Mouse (Mus musculus): ENCODE measurements around the gene Cic.
A peak's percentile ranks its signal among the peaks of the same experiment; 100 is the strongest.

Cic gene

GRCm38 (mm10) chr7:25284766-25285165 is 17.3 kb downstream of the Cic start:
- DNase-seq = no peak

GRCm38 (mm10) chr7:25285511-25286238 is 18.2 kb downstream of the Cic start:
- no peak for DNase-seq

DNA sequence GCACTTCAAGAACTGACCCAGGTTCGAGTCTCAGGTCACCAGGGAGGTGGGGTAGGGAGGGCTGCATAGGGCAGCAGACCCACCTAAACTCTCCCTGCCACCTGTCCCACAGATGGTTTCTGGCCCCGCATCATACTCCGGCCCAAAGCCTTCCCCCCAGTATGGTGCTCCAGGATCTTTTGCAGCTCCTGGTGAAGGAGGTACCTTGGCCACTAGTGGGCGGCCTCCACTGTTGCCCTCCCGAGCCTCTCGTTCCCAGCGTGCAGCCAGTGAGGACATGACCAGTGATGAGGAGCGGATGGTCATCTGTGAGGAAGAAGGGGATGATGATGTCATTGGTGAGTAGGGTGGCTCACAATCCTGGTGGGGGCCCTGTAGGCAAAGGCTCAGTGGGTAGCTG is 19.5 kb downstream of the Cic start:
- DNase-seq = no peak

- no peak for DNase-seq
Measured at GRCm38 (mm10) chr7:25288011-25288410, 20.5 kb downstream of the Cic start.

- no peak for DNase-seq
Measured at GRCm38 (mm10) chr7:25288721-25289120, 21.2 kb downstream of the Cic start.

DNA sequence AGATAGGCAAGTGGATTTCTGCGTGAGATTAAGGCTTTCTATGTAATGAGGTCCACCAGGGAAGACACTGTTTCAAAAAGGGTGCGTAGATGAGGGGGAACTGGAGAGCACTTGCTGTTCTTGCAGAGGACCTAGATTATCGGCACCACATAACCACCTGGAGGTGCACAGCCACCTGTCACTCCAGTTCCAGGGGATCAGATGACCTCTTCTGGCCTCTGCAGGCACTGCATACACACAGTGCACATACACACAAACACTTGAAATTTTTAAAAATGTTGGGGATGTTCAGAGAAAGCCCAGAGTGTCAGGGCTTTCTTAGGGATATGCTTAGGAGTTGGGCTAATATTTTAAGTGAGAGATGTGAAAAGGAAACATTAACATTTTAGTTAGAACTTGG is 22.4 kb downstream of the Cic start:
- DNase-seq = no peak

DNA sequence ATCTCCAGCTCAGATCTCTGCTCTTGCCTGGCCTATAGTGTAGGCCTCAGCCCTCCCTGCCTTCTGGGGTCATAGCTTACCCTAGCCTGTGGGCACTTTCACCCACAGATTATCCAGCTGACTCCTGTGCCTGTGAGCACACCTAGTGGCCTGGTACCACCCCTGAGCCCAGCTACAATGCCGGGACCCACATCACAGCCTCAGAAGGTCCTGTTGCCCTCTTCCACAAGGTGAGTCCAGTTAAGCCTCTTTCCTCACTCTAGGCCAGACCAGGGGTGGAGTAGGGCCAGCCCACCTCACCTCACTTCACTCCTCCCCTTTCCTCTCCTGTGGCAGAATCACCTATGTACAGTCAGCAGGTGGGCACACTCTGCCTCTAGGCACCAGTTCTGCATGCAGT is 23.0 kb downstream of the Cic start:
- DNase-seq = no peak

- DNase-seq = peak in 1 of 2 experiments; percentile 72
Measured at GRCm38 (mm10) chr7:25290911-25291310, 23.4 kb downstream of the Cic start.

DNA sequence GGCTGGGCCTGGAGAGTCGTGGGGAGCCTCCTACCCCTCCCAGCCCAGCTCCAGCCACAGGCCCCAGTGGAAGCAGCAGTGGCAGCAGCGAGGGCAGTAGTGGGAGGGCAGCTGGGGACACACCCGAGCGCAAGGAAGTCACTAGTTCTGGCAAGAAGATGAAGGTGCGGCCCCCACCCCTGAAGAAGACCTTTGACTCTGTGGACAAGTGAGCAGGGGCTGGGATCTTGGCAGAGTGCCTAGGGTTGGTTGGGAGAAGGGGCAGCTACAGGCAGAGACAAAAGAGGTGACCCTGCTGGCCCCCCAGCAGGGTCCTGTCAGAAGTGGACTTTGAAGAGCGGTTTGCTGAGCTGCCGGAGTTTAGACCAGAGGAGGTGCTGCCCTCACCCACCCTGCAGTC is 24.6 kb downstream of the Cic start:
- DNase-seq = no peak

DNA sequence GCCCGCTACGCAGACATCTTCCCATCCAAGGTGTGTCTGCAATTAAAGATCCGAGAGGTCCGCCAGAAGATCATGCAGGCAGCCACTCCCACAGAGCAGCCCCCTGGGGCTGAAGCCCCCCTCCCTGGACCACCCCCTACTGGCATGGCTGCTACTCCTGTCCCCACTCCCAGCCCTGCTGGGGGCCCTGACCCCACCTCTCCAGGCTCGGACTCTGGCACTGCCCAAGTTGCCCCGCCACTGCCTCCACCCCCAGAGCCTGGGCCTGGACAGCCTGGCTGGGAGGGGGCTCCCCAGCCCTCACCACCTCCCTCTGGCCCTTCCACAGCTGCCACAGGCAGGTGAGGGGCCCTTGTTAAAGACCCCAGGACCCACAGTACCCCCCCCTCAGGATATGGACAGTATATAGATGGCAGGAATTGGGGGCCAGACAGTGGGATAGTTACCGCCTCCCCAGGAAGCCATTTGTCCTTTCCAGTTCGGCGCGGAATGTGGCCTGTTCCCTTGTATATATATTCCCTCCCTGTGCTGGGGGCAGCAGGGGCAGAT is 25.8 kb downstream of the Cic start:
- DNase-seq = no peak

DNA sequence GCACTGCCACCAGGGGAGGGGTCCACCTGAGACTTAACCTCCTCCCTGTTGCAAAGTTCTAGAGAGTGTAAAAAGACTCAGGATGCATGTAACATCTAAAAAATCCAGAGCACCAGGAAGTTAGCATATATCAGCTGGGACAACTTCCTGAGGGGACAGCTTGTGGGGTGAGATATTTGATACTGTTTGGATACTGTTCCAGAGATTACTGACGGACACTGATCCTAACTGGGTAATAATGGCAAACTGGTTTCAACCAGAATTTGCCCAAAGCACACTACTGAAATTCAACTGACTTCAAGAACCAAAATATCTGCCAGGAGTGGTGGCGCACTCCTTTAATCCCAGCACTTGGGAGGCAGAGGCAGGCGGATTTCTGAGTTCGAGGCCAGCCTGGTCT is 27.0 kb downstream of the Cic start:
- no peak for DNase-seq

GRCm38 (mm10) chr7:25294960-25295722 is 27.6 kb downstream of the Cic start:
- no peak for DNase-seq

- no peak for DNase-seq
Measured at GRCm38 (mm10) chr7:25296945-25297453, 29.5 kb downstream of the Cic start.

- DNase-seq = peak; percentile 83 to 87
Measured at GRCm38 (mm10) chr7:25297454-25298325, 30.2 kb downstream of the Cic start, which contains the start of gene Pafah1b3. Gene Pafah1b3, minus strand, starts transcription at chr7:25297986.

GRCm38 (mm10) chr7:25301063-25301462 is 33.6 kb downstream of the Cic start, which contains the start of gene Prr19:
Gene Prr19, plus strand, starts transcription at chr7:25301411.
- no peak for DNase-seq

- no peak for DNase-seq
Measured at GRCm38 (mm10) chr7:25303003-25303684, 35.6 kb downstream of the Cic start.

DNA sequence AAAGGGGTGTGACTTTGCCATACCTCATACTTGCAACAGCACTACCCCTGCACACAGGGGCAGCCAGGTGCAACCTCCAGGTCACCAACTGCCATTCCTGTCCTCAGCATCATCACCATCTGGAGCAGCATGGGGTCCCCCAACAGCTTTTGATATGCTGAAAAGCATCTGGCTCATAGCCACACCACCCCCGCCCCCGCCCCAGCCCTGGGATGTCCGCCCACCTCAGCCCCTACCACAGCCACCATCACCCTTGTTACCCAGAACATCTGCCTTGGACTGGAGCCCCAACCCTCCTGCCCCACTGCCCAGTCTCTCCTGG is 36.1 kb downstream of the Cic start:
- no peak for DNase-seq

DNA sequence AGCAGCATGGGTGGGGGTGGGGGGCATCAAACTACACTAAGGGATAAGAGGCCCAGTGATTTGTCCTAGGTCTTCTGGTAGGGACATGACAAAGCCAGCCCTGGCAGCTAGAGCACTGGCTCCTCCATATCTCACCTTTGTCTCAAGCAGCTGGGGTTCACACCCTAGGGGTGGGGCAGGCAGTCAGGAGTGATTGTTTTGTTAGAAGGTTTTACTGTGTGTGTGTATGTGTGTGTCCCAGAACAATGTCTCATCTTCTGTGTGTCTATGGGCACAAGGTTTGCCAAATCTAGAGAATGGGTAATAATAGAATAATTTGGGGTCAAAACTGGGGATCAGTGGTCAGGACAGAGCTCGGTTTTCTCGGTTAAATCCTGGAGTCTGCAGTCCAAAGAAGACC is 38.0 kb downstream of the Cic start:
- no peak for DNase-seq

- DNase-seq = peak in 1 of 2 experiments; percentile 36
Measured at GRCm38 (mm10) chr7:25305956-25306613, 38.6 kb downstream of the Cic start, which contains the start of gene Tmem145. Gene Tmem145, plus strand, starts transcription at chr7:25306106.

- DNase-seq = no peak
Measured at GRCm38 (mm10) chr7:25306614-25306996, 39.1 kb downstream of the Cic start.

- no peak for DNase-seq
Measured at GRCm38 (mm10) chr7:25308702-25309318, 41.3 kb downstream of the Cic start.

Measured in kidney, adult 8-10 months (tissue).